Mouse (Mus musculus) gastrocnemius, adult 2 months (tissue): ENCODE measurements around the gene Tbc1d22a. TPM values are rescaled to one million over a fixed set of nuclear protein-coding genes. Genes with fewer than 3 reads are reported as not detected.

Experiments
- DNase-seq: peaks from one replicate; pipeline ENCODE4 v3.0.0; 2022
- H3K27ac ChIP-seq: fragments of 200-600 bp; 2 replicates; pipeline ENCODE4 v1.8.1; 2022; ENCODE audit warnings: mild to moderate bottlenecking
- H3K4me3 ChIP-seq: fragments of 200-600 bp; 2 replicates; pipeline ENCODE4 v1.8.1; 2022; ENCODE audit warnings: mild to moderate bottlenecking, moderate library complexity
- CTCF ChIP-seq: fragments of 200-600 bp; IDR thresholded peaks from 2 replicates; pipeline ENCODE4 v1.8.1; 2022; ENCODE audit warnings: antibody characterized with exemption, mild to moderate bottlenecking, moderate library complexity
- intact Hi-C: fragments of 180-260 bp; cut with DNase I; formaldehyde crosslinking; loops from one replicate; pipeline ENCODE4 v1.15.1; 2025
- total RNA-seq, 2 experiments: library from RNA; stranded (reverse); gene quantifications; 2 replicates each; pipeline ENCODE4 v1.2.3; 2021

The Tbc1d22a gene
- total RNA-seq, 2 experiments from 2014 or later, result 12.4 to 16.3 TPM

DNA sequence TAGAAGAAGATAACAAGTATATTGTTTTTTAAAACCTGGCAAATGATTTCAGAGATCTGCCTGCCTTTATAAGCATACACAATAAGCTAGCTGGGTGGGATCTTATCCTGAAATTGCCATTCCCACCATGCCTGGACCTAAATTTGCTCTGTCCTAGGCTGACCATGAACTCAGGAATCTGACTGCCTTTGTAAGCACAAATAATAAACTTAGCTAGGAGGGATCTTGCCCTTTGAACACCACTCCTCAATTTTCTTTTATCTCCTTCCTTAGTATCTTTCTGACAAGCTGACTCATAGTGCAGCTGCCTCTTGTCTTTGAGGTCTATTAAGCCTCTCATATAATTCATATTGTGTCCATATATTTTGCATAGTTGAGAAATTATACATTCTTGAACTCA is 253.8 kb downstream of the Tbc1d22a start:
- DNase-seq, result no peak
- H3K27ac ChIP-seq, result no peak overlapping the region
- no peak overlapping the region for H3K4me3 ChIP-seq
- TF ChIP-seq CTCF, result no peak
- intact Hi-C loops, result no loop called here

DNA sequence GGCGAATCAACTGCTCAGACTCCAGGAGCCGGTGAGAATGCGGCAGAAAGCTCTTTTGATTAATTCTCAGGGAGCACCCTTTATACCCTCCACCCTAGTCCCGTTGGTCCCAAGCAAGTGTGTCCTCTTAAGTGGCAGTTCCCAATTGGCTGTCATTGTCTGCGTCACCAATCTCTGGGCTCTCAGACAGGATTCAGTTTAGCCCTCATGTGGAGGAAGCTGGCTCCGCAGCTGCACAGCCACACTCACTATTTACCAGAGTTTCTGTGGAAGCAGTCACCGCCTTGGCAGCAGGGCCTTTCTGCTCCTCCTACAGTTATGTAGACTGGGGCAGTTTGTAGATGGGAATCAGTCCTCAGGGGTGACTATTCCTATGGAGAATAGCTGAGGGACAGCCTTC is 256.9 kb downstream of the Tbc1d22a start:
- H3K4me3 ChIP-seq, result no peak overlapping the region
- no peak for DNase-seq
- TF ChIP-seq CTCF, result no peak
- intact Hi-C loops, result no loop called here
- no peak overlapping the region for H3K27ac ChIP-seq

DNA sequence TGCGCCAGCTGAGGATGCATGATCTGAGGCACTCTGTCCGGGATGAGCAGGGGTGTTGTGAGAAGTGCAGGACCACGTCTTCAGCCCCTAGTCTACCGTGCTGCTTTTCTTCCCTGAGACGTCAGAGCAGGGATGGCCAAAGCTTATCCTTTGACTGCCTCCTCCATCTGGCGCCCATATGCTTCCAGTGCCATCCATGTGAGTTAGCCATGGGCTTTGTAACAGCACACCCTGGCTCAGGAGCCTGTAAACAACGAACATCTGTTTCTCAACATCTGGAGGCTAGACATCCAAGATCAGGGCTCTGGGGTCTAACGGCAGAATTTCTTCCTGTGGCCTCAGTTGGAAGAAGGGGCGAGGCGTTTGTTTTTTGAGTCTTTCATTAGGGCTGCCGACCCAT is 259.2 kb downstream of the Tbc1d22a start:
- Histone ChIP-seq H3K27ac (no peak overlapping the region), H3K4me3 (no peak overlapping the region)
- intact Hi-C loops, result no loop called here
- no peak for DNase-seq
- no peak for TF ChIP-seq CTCF

DNA sequence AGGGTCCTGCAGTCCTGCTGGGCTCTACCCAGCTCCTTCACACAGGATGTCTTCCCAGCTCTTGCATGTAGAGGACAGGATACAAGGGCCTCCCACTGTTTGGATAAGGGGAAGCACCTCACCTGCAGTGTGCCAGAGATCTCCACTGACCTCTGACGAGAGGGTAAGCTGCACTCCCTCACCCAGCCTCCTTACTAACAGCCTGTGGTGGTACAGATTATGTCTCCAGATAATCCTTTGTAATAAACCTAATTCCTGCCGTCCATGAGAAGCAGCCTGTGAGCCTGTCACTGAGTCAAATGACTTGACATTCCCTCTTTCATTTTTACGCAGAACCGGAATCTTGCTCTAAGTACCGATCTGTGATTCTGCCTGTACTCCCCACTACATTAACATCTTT is 260.7 kb downstream of the Tbc1d22a start:
- Histone ChIP-seq H3K4me3 (no peak overlapping the region), H3K27ac (no peak overlapping the region)
- intact Hi-C loops, result no loop called here
- no peak for TF ChIP-seq CTCF
- DNase-seq, result no peak

DNA sequence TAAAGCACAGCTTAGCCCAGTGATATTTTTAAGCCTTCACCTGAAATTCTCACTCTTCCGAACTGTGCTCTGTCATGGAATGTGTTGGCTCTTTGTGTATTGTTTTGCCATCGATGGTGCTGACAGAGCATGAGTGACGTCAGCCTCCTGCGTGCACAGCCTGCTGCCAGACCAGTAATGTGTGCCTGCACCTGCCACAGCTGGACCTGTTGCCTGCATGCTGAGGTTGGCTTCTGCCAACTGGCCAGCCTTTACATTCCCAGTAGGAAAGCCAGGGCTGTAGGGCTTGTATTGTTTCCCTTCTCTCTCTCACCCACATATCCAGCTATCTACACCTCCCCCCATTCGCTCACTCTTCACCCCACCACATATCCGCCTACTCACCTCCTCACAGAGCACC is 262.2 kb downstream of the Tbc1d22a start:
- DNase-seq, result no peak
- no peak overlapping the region for H3K4me3 ChIP-seq
- no peak overlapping the region for H3K27ac ChIP-seq
- intact Hi-C loops, result no loop called here
- TF ChIP-seq CTCF, result no peak

DNA sequence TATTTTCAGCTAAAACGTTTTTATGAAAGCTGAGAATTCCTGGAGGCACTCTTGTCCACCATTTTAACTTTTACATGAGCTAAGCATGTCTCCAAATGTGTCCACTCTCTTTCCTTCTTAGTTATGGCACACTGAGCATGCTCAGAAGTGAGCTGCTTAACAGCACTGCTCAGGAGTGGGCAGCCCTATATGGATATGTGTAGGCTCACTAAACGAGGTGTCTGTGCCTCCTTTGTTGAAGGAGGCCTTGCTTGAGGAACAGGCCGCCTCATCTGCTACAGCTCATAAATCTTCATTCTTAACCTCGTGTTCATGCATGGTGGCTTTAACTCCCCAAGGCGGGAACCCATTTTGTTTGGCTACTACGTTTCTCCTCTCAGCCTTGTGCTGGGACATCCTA is 262.8 kb downstream of the Tbc1d22a start:
- no peak for DNase-seq
- no peak for TF ChIP-seq CTCF
- Histone ChIP-seq H3K4me3 (no peak overlapping the region), H3K27ac (no peak overlapping the region)
- intact Hi-C loops, result no loop called here

DNA sequence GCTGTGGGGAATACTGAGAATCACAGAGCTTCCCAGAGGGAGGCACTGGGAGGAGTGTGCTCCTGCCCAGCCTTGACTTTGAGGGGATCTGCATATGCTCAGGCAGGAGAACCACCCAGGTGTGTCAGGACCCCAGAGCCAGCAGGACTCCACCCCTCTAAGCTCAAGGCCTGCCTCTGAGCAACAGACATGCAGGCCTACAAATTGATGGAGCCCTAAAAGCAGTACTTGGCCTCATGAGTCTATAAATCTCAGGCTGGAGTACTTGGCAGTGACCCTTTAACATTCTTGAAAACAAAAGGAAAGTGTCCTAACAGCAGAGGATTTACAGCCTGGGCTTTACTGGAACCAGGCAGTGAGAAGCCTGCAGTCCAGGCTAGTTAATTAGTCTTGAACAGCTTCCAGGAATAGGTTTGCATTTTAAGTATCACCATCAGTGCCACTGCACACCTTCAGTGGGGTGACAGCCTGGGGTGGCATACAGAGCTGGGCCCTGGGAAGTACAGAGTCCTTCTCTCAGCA is 263.3 kb downstream of the Tbc1d22a start:
- TF ChIP-seq CTCF, result no peak
- intact Hi-C loops, result no loop called here
- DNase-seq, result no peak
- H3K4me3 ChIP-seq, result no peak overlapping the region
- H3K27ac ChIP-seq, result no peak overlapping the region

DNA sequence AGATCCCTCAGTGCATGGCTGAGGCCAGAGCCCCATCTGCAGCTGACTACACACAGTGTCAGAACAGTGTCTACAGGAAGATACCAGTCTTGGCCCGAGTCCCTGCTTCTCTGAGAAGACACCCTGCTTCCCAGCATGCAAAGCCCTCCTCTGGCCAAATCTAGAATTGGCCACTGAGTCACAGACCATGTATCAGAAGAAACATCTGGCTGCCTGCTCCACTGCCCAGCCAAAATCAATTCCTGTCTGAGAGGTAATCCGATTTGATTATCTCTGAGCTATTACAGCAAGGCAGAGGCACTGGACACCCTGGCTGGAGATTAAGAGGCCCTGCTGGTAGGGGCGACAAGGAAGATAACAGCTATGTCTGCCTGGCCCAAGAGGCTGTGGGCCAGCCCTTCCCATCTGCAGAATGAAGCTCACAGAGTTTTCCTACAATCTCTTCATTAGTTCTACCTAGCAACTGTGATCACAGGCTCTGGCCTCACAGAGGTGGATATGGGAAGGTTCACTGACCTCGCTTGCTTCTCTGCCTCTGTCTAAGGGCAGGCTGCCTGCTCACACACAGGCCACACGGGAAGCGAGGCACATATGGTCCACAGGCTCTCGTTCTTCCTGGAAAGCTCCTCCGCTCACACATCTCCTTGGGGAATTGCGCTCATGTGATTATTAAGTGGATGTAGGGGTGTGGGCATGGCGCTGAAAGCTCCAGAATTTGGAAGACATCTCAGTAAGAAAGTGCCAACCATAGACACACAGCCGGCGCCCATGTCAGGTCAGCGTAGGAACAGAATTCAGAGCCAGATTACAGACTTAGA is 264.6 kb downstream of the Tbc1d22a start:
- no peak for DNase-seq
- Histone ChIP-seq H3K27ac (no peak overlapping the region), H3K4me3 (no peak overlapping the region)
- no peak for TF ChIP-seq CTCF
- intact Hi-C loops, result no loop called here

DNA sequence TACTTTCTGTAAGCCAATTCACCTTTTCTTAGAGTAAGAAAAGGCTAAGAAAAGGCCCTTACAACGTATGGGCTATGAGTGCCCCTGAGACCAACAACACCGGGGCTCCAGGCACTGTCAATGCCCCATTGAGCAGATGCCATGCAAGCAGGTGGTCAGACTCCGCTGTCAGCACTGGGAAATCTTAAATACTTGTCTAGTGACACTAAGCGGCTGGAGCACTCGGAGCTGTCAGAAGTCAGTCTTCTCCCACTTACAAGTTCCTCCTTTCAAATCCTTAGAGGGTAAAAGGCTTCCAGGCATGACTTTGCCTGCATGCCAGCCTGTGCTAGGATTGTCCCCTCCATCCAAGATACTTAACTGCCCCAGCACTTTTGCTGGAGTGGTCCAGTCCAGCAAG is 268.1 kb downstream of the Tbc1d22a start:
- DNase-seq, result no peak
- no peak overlapping the region for H3K27ac ChIP-seq
- no peak overlapping the region for H3K4me3 ChIP-seq
- TF ChIP-seq CTCF, result no peak
- intact Hi-C loops, result no loop called here

DNA sequence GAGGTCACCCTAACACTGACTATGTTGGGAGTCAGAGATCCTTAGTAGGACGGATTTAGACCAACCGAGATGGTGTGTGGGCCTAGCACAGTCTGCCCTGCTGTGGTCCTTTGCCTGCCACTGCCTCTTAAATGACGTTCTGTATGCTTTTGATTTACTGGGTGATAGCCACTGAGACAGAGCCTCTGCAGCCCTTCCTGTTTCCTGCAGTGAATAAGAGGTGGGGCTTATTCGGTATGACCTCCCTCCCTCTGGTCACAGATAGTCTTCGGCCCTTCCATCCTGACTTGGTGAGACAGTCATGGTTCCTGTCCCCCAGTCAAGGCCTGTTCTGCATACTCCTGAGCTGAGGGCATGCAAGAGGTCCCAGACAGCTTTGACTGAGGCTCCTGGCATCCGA is 271.6 kb downstream of the Tbc1d22a start:
- no peak for TF ChIP-seq CTCF
- no peak overlapping the region for H3K4me3 ChIP-seq
- intact Hi-C loops, result no loop called here
- DNase-seq, result no peak
- no peak overlapping the region for H3K27ac ChIP-seq

DNA sequence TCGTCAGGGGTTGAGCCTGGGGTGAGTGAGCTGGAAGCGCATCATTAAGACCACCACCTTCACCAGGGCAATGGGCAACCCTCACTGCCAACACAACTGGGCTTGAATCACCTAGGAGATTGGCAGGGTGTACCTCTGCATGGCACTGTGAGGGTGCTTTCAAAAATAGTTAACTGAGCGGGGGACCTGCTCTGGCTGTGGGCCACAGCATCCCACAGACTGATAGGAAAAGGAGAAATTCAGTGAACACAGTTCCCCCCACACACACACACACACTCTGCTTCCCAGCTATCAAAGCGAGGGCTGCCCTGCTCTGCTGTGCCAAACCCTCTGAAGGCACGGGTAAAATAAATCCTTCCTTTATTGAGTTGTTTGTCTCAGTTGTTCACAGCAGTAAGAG is 273.1 kb downstream of the Tbc1d22a start:
- intact Hi-C loops, result no loop called here
- no peak for DNase-seq
- H3K4me3 ChIP-seq, result no peak overlapping the region
- TF ChIP-seq CTCF, result no peak
- H3K27ac ChIP-seq, result no peak overlapping the region

DNA sequence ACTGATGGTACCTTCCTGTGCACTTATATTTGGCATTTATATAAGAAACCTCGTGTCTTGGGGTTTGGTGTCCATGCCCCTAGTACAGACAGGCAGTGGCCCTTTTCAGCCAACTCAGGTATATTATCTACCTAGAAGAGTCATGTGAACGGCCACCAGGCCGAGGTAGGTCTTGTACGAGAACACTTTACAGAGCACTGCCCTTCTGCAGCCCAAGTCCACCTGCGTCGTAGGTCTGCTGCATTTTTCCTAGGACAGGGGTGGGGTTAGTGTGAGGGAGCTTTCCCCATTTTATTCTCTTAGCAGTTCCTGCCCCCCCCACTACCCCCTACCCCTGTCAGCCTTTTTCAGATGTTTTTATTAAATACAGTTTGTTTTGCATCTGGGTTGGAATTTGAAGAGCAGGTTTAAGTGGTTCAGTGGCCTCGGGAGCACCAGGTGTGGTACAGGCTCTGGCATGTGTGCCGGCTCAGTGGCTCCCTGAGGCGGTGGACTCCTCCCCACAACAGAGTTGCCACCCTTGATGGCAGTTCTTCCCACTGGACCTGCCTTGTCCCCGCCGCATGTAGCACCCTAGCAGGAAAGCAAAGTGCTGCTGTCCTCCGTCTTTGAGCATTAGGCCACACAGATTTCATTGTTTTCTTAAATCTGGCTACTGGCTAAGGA is 277.3 kb downstream of the Tbc1d22a start:
- intact Hi-C loops, result no loop called here
- Histone ChIP-seq H3K4me3 (no peak overlapping the region), H3K27ac (no peak overlapping the region)
- TF ChIP-seq CTCF, result no peak
- no peak for DNase-seq

DNA sequence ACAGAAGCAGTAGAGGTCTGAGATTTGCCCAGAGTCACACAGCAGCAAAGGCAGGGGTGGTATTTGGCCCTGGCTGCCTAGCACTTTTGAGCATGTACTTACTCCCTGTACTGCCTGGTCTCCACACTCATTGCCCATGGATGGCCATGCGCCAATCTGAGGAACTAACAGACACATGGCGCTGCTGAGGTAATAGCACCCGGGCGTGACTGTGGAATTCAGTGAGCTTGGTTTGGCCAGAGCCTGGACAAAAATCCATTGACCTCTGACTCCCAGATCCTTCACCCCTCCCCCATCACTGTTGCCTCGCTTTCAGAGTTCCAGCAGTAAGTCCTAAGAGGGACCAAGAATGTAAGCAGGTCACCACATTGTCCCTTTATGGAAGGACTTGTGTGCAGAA is 278.4 kb downstream of the Tbc1d22a start:
- DNase-seq, result no peak
- Histone ChIP-seq H3K4me3 (no peak overlapping the region), H3K27ac (no peak overlapping the region)
- TF ChIP-seq CTCF, result no peak
- intact Hi-C loops, result no loop called here

DNA sequence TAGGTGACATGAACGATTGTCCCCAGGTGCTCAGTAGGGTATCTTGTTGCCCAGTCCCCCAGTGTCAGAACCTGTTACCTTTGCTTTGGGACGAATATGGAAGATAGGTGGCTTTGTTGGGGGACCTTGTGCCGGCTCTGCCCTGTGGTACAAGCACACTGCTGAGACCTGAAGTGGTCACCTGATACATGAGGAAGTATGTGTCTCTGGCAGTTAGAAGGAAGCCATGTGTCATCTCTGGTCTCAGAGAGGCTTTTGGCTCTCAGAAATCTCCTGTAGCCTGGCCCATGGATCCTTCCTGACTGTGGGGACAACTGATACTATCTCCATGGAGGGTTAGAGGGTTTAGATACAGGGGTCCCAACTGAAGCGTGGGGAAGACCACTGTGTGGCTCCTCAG is 281.9 kb downstream of the Tbc1d22a start:
- intact Hi-C loops, result no loop called here
- no peak overlapping the region for H3K4me3 ChIP-seq
- no peak for TF ChIP-seq CTCF
- H3K27ac ChIP-seq, result no peak overlapping the region
- DNase-seq, result no peak
